Mouse (Mus musculus) midbrain, embryonic 13.5 days (tissue): ENCODE measurements around the gene Ulk1. TPM values are rescaled to one million over a fixed set of nuclear protein-coding genes. Genes with fewer than 3 reads are reported as not detected.
"Not testable (repeated sequence)": the region's sequence is repeated elsewhere in the genome, so short reads cannot be mapped to it uniquely, and the experiment has no call there.

Source experiments
- ATAC-seq: fragments of 200-750 bp; cut with Nextera tagmentation; 2 replicates; pipeline ENCODE4 v1.8.0; 2017; ENCODE audit warnings: mild to moderate bottlenecking, moderate TSS enrichment, moderate library complexity
- H3K27ac ChIP-seq: fragments of 300-500 bp; sonication (generic); 2 replicates; pipeline ENCODE4 v1.5.1; 2015; ENCODE audit warnings: inconsistent platforms, mild to moderate bottlenecking, moderate library complexity
- H3K27me3 ChIP-seq: fragments of 300-500 bp; sonication (generic); 2 replicates; pipeline ENCODE4 v1.6.1; 2015; ENCODE audit warnings: mild to moderate bottlenecking, inconsistent platforms
- H3K36me3 ChIP-seq: fragments of 300-500 bp; sonication (generic); 2 replicates; pipeline ENCODE4 v1.6.1; 2015; ENCODE audit warnings: mild to moderate bottlenecking, inconsistent platforms
- H3K4me1 ChIP-seq: fragments of 300-500 bp; sonication (generic); replicated peaks from 2 replicates; pipeline ENCODE4 v1.6.1; 2015; ENCODE audit warnings: inconsistent platforms
- H3K4me2 ChIP-seq: fragments of 300-500 bp; sonication (generic); replicated peaks from 2 replicates; pipeline ENCODE4 v1.6.1; 2015; ENCODE audit warnings: moderate library complexity, mild to moderate bottlenecking, inconsistent platforms
- H3K4me3 ChIP-seq: fragments of 300-500 bp; sonication (generic); replicated peaks from 2 replicates; pipeline ENCODE4 v1.5.1; 2015; ENCODE audit warnings: mild to moderate bottlenecking, inconsistent platforms
- H3K9ac ChIP-seq: fragments of 300-500 bp; sonication (generic); replicated peaks from 2 replicates; pipeline ENCODE4 v1.6.1; 2015; ENCODE audit warnings: mild to moderate bottlenecking, inconsistent platforms
- H3K9me3 ChIP-seq: fragments of 300-500 bp; sonication (generic); 2 replicates; pipeline ENCODE4 v1.6.1; 2016; ENCODE audit warnings: mild to moderate bottlenecking, inconsistent platforms
- WGBS: fragments of 180-500 bp; shearing (Covaris S2); methylation state at CpG from one replicate; pipeline ENCODE4 v1.1.7; 2015; 5-methylcytosine and 5-hydroxymethylcytosine counted together
- polyA plus RNA-seq: library from polyadenylated mRNA; unstranded; fragments of >200 nt; fragmentation: Nextera tagmentation; extraction: Ambion mirVana; gene quantifications from 2 replicates; pipeline ENCODE4 v1.2.1, GENCODE M21; 2015

Gene Ulk1
- polyA plus RNA-seq, 1 experiment from 2014 or later = 36.2 TPM

DNA sequence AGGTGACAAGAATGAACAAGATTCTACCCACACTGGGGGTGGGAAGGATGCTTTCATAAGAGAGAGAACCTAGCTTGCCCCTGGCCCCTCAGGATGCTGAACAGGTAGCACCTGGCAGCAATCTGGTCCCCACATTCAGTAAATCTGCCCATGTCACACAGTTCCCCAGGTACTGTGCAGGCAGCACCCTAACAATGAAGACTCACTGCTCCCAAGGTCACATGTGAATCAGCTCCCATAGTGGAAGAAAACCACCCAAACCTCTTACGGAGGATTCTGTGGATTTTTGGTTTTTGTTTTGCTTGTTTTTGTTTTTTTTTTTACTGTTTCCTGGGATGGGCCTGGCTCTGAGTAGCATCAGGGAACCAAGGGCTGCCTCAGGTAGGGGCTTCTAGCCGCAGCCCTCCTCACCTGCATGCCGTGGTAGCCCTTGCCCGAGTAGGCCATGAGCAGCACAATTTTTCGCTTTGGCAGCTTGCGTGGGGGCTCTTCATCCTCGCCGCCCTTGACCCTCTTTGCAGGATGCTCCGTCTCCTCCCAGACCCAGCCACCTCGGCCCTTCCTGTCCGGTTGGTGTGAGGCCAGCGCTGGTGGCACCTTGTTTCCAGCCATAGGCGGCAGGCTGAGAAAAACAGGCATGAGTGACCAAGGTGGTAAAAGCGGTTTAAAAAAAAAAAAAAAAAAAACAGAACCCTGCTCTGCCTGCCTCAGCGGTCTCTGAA, 30.5 kb downstream of the Ulk1 start:
- Histone ChIP-seq H3K9ac (peak overlapping the region; percentile 86), H3K4me2 (peak overlapping the region; percentile 97), H3K4me1 (peaks cover 21% of the 10 kb centered on the region), H3K9me3 (no peaks in the 10 kb centered on the region), H3K36me3 (peaks cover 37% of the 10 kb centered on the region), H3K4me3 (peak overlapping the region; percentile 83), H3K27me3 (0 out of 2 replicates have a peak, but pooled peaks cover 3% of the 10 kb centered on the region), H3K27ac (no peak overlapping the region)
- ATAC-seq = no peak
- 24% methylated on average over 15 of the region's 15 CpGs for WGBS

- no peak overlapping the region for H3K4me3 ChIP-seq
- ATAC-seq = no peak
- no peak overlapping the region for H3K4me2 ChIP-seq
- no peak overlapping the region for H3K9ac ChIP-seq
- 0 out of 2 replicates have a peak, but pooled peaks cover 3% of the 10 kb centered on the region for H3K27me3 ChIP-seq
- no peaks in the 10 kb centered on the region for H3K9me3 ChIP-seq
- WGBS = 91% methylated on average over 12 of the region's 12 CpGs
- peaks cover 21% of the 10 kb centered on the region for H3K4me1 ChIP-seq
- peaks cover 41% of the 10 kb centered on the region for H3K36me3 ChIP-seq
- H3K27ac ChIP-seq = no peak overlapping the region
Measured at GRCm38 (mm10) chr5:110778263-110778662, 31.6 kb downstream of the Ulk1 start.

GRCm38 (mm10) chr5:110776141-110776540, 33.8 kb downstream of the Ulk1 start:
- H3K27me3 ChIP-seq = no peaks in the 10 kb centered on the region
- H3K9ac ChIP-seq = no peak overlapping the region
- no peak for ATAC-seq
- H3K4me3 ChIP-seq = no peak overlapping the region
- H3K9me3 ChIP-seq = no peaks in the 10 kb centered on the region
- H3K36me3 ChIP-seq = peaks cover 49% of the 10 kb centered on the region
- no peak overlapping the region for H3K4me2 ChIP-seq
- 99% methylated on average over 2 of the region's 2 CpGs for WGBS
- no peak overlapping the region for H3K27ac ChIP-seq
- peaks cover 23% of the 10 kb centered on the region for H3K4me1 ChIP-seq

GRCm38 (mm10) chr5:110774511-110774910, 35.4 kb downstream of the Ulk1 start:
- Histone ChIP-seq H3K4me1 (peaks cover 16% of the 10 kb centered on the region), H3K4me3 (no peak overlapping the region), H3K36me3 (peaks cover 49% of the 10 kb centered on the region), H3K4me2 (no peak overlapping the region), H3K27me3 (no peaks in the 10 kb centered on the region), H3K9ac (no peak overlapping the region), H3K27ac (no peak overlapping the region), H3K9me3 (no peaks in the 10 kb centered on the region)
- 96% methylated on average over 11 of the region's 11 CpGs for WGBS
- no peak for ATAC-seq

- H3K9ac ChIP-seq, H3K27ac ChIP-seq, ATAC-seq, H3K27me3 ChIP-seq, H3K4me2 ChIP-seq, H3K4me3 ChIP-seq, H3K9me3 ChIP-seq: not testable (repeated sequence)
- WGBS = 95% methylated on average over 10 of the region's 10 CpGs
- H3K4me1 ChIP-seq = peaks cover 23% of the 10 kb centered on the region
- peaks cover 49% of the 10 kb centered on the region for H3K36me3 ChIP-seq
Measured at GRCm38 (mm10) chr5:110772945-110773344, 37.0 kb downstream of the Ulk1 start.

DNA sequence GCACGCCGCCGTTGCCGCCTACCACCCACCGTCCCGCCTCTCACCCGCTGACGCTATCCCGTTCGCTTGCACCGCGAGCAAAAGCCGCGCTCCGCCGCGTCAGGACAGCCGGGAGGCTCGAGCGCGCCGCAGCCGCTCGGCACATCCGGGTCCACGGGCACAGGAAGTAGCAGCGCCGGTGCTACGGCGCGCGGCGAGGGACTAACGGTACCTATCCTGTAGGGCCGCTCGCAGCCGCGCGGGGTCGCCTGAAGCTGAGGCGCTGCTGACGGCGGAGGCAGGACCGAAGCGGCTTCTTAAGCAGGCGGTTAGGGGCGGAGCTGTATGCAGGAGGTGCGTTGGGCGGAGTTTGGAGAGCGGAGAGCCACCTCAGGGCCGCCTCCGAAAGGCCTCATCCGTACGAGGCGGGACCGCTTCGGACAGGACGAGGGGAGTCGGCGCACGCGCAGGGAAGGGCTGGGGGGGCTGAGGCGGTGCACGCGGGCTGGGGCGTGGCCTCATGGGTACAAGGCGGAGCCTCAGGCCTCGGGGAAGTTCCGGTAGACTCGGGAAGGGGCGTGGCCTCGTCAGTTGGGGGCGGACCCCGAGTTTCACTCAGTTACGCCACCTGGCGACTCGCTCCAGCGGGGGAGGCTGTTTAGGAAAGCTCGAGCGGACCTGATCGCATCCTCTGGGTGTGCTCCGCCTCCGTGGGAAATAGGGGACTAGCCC, 39.3 kb downstream of the Ulk1 start, which contains the start of gene Ep400:
Ep400 (minus strand) TSS at position 270 of the 711 bp plus-strand sequence.
- Histone ChIP-seq H3K9me3 (no peaks in the 10 kb centered on the region), H3K9ac (peak within 1 kb of the TSS; percentile 85), H3K4me3 (peak within 1 kb of the TSS; percentile 70), H3K4me2 (peak within 1 kb of the TSS; percentile 84), H3K4me1 (peaks cover 28% of the 10 kb centered on the region), H3K36me3 (peaks cover 28% of the 10 kb centered on the region), H3K27me3 (no peaks in the 10 kb centered on the region), H3K27ac (peak within 1 kb of the TSS; percentile 97)
- WGBS = under 1% methylated on average over 81 of the region's 83 CpGs
- peak; percentile 98 for ATAC-seq

GRCm38 (mm10) chr5:110770031-110770445, 39.9 kb downstream of the Ulk1 start:
- no peaks in the 10 kb centered on the region for H3K9me3 ChIP-seq
- under 1% methylated on average over 39 of the region's 58 CpGs for WGBS
- H3K9ac ChIP-seq = peak overlapping the region; percentile 85
- H3K4me2 ChIP-seq = peak overlapping the region; percentile 84
- H3K4me3 ChIP-seq = peak overlapping the region; percentile 70
- H3K36me3 ChIP-seq = peaks cover 22% of the 10 kb centered on the region
- peak; percentile 78 for ATAC-seq
- peak overlapping the region; percentile 97 for H3K27ac ChIP-seq
- H3K4me1 ChIP-seq = peaks cover 28% of the 10 kb centered on the region
- H3K27me3 ChIP-seq = no peaks in the 10 kb centered on the region

DNA sequence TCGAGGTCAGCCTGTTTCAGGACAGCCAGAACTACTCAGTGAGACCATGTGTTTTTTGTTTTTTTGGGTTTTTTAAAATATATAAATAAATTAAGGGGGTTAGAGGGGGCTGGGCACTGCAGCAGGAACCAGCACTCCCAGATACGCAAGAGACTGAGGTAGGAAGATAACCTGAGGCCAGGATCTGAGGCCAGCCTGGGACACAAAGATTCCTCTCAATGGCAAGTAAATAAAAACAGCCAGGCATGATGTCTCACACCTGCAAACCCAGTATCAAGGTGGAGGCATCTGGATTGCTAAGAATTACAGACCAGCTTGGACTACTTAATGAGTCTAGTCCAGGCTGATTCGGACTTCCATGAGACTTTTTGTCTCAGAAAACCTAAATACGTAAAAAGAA, 40.6 kb downstream of the Ulk1 start:
- Histone ChIP-seq H3K4me3 (peak overlapping the region; percentile 70), H3K9me3 (no peaks in the 10 kb centered on the region), H3K4me1 (peaks cover 28% of the 10 kb centered on the region), H3K27me3 (no peaks in the 10 kb centered on the region), H3K36me3 (peaks cover 14% of the 10 kb centered on the region), H3K4me2 (peak overlapping the region; percentile 84), H3K9ac (peak overlapping the region; percentile 85), H3K27ac (no peak overlapping the region)
- ATAC-seq = no peak
- 65% methylated on average over 4 of the region's 4 CpGs for WGBS

DNA sequence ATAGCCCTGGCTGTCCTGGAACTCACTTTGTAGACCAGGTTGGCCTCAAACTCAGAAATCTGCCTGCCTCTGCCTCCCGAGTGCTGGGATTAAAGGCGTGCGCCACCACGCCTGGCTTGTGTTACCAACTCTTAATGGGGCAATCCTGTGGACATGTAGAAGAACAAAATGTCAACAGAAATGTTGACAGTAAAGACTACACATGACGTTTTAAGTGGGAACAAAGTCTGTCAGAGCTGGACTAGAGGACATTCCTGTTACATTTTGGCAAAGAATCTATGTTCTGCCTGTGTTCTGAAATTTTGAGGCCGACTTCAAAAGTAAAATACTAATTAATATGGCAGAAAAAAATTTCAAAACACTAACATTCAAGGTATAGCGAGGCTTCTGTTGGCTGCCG, 46.0 kb downstream of the Ulk1 start:
- no peaks in the 10 kb centered on the region for H3K36me3 ChIP-seq

DNA sequence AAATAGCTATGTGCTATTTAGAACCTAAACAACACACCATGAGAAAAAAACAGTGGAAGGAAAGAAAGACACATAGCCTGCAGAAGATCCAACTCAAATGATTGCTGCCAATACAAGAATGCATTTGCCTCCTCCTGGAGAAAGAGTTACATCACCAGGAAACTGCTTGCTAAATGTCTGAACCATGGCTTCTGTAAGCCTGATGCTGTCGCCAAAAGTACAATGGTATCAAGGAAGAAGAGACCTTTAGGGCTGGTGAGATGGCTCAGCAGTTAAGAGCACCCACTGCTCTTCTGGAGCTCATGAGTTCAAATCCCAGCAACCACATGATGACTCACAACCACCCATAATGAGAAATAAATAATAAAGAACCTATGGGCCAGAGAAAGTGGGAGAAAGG, 64.9 kb downstream of the Ulk1 start:
- Histone ChIP-seq H3K4me2 (no peak overlapping the region), H3K4me1 (no peaks in the 10 kb centered on the region), H3K27me3 (no peaks in the 10 kb centered on the region), H3K4me3 (no peak overlapping the region), H3K36me3 (peaks cover 8% of the 10 kb centered on the region), H3K9me3 (no peaks in the 10 kb centered on the region), H3K27ac (no peak overlapping the region), H3K9ac (no peak overlapping the region)
- 84% methylated on average over 1 of the region's 1 CpGs for WGBS
- no peak for ATAC-seq

More for the DNA sequence above, 46.0 kb downstream of the Ulk1 start:
- H3K9ac ChIP-seq = no peak overlapping the region
- no peak overlapping the region for H3K27ac ChIP-seq
- 97% methylated on average over 8 of the region's 8 CpGs for WGBS
- no peaks in the 10 kb centered on the region for H3K9me3 ChIP-seq
- H3K4me1 ChIP-seq = peaks cover 14% of the 10 kb centered on the region
- H3K4me3 ChIP-seq = no peak overlapping the region
- H3K4me2 ChIP-seq = no peak overlapping the region
- no peaks in the 10 kb centered on the region for H3K27me3 ChIP-seq
- ATAC-seq = no peak

DNA sequence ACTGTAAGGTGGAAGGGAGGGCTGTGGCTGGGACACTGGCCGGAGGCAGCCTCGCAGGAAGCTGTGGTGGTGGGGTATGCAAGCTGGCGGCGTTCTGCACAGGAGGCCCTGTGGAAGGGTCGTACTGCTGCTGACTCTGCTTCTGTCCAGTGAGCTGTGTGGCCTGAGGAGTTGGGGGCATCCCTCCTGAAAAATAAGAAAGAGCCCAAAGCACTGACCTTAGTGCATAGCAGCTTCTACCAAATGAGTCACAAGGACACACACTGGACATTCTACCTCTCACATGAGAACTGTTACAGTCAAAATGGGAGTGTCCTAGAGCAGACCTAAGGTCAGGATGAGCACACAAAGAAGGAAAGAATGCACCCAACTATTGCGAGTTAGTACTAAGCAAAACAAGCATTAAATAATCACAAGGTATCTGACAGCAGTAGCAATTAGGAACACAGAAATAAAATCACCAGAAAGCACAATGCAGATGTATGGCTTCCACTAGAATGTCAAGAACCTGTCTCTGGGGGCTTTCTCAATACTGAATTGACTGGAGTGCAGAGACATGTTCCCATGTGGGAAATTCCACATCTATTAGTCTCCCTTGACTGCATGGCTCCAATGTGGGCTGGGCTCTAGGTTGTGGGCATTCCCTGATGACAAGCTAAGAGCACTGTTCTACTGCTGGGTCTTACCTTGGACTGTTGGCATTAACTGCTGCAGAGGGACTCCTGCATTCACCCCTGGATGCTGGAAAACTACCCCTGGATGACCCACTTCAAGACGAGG, 70.2 kb downstream of the Ulk1 start:
- Histone ChIP-seq H3K4me3 (no peak overlapping the region), H3K27ac (no peak overlapping the region), H3K9ac (no peak overlapping the region), H3K36me3 (peaks cover 51% of the 10 kb centered on the region), H3K9me3 (no peaks in the 10 kb centered on the region), H3K4me1 (no peaks in the 10 kb centered on the region), H3K27me3 (no peaks in the 10 kb centered on the region), H3K4me2 (no peak overlapping the region)
- WGBS = 95% methylated on average over 7 of the region's 7 CpGs
- no peak for ATAC-seq

- 100% methylated on average over 1 of the region's 1 CpGs for WGBS
- ATAC-seq = no peak
- no peak overlapping the region for H3K27ac ChIP-seq
- no peak overlapping the region for H3K9ac ChIP-seq
- no peaks in the 10 kb centered on the region for H3K27me3 ChIP-seq
- H3K4me3 ChIP-seq = no peak overlapping the region
- H3K4me1 ChIP-seq = no peaks in the 10 kb centered on the region
- H3K36me3 ChIP-seq = peaks cover 76% of the 10 kb centered on the region
- no peak overlapping the region for H3K4me2 ChIP-seq
- no peaks in the 10 kb centered on the region for H3K9me3 ChIP-seq
Measured at GRCm38 (mm10) chr5:110735606-110736005, 74.3 kb downstream of the Ulk1 start.
